Mouse (Mus musculus): ENCODE results near the gene Immp2l.

Immp2l gene

GRCm38 (mm10) chr12:41425101-41425679 is 401.3 kb downstream of the Immp2l start:
- in situ Hi-C loops (cut with MboI, MseI): no loop called here

- in situ Hi-C loops (cut with MboI, MseI): no loop called here
These were observed 403.6 kb downstream of the Immp2l start for GRCm38 (mm10) chr12:41427464-41427863.

- in situ Hi-C loops (cut with MboI, MseI): no loop called here
These were observed 404.9 kb downstream of the Immp2l start for GRCm38 (mm10) chr12:41428806-41429205.

- in situ Hi-C loops (cut with MboI, MseI): no loop called here
These were observed 412.5 kb downstream of the Immp2l start for GRCm38 (mm10) chr12:41436206-41436985.

- in situ Hi-C loops (cut with MboI, MseI): no loop called here
These were observed 414.6 kb downstream of the Immp2l start for GRCm38 (mm10) chr12:41438446-41438845.

- in situ Hi-C loops (cut with MboI, MseI): no loop called here
These were observed 444.6 kb downstream of the Immp2l start for GRCm38 (mm10) chr12:41468374-41468991.

GRCm38 (mm10) chr12:41469096-41469801 is 445.4 kb downstream of the Immp2l start:
- in situ Hi-C loops (cut with MboI, MseI): no loop called here

- in situ Hi-C loops (cut with MboI, MseI): loop anchor here (25.0 kb wide), 3 partner anchors 269 to 1219 kb away; no protein-coding TSS in a partner anchor
These were observed 457.6 kb downstream of the Immp2l start for GRCm38 (mm10) chr12:41481486-41481885.

GRCm38 (mm10) chr12:41483091-41483592 is 459.3 kb downstream of the Immp2l start:
- in situ Hi-C loops (cut with MboI, MseI): loop anchor here (25.0 kb wide), 3 partner anchors 271 to 1221 kb away; no protein-coding TSS in a partner anchor

- in situ Hi-C loops (cut with MboI, MseI): loop anchor here (25.0 kb wide), 3 partner anchors 272 to 1222 kb away; no protein-coding TSS in a partner anchor
These were observed 459.9 kb downstream of the Immp2l start for GRCm38 (mm10) chr12:41483593-41484451.

- in situ Hi-C loops (cut with MboI, MseI): loop anchor here (5.0 to 25.0 kb wide), 4 partner anchors 273 to 1223 kb away; no protein-coding TSS in a partner anchor
These were observed 461.0 kb downstream of the Immp2l start for GRCm38 (mm10) chr12:41484689-41485511.

- in situ Hi-C loops (cut with MboI, MseI): loop anchor here (5.0 to 25.0 kb wide), 4 partner anchors 273 to 1223 kb away; no protein-coding TSS in a partner anchor
These were observed 461.8 kb downstream of the Immp2l start for GRCm38 (mm10) chr12:41485512-41486215.

- in situ Hi-C loops (cut with MboI, MseI): loop anchor here (5.0 to 25.0 kb wide), 4 partner anchors 274 to 1224 kb away; no protein-coding TSS in a partner anchor
These were observed 462.4 kb downstream of the Immp2l start, which contains the start of gene Lrrn3 for GRCm38 (mm10) chr12:41486331-41486730. TSS of gene Lrrn3 (minus strand) at chr12:41486431.

GRCm38 (mm10) chr12:41487005-41487404 is 463.1 kb downstream of the Immp2l start:
- in situ Hi-C loops (cut with MboI, MseI): loop anchor here (5.0 to 25.0 kb wide), 4 partner anchors 275 to 1225 kb away; no protein-coding TSS in a partner anchor

GRCm38 (mm10) chr12:41494620-41495019 is 470.7 kb downstream of the Immp2l start:
- in situ Hi-C loops (cut with MboI, MseI): loop anchor here (25.0 kb wide), 3 partner anchors 282 to 1232 kb away; no protein-coding TSS in a partner anchor

- in situ Hi-C loops (cut with MboI, MseI): no loop called here
These were observed 476.3 kb downstream of the Immp2l start for GRCm38 (mm10) chr12:41500049-41500820.

- in situ Hi-C loops (cut with MboI, MseI): no loop called here
These were observed 484.7 kb downstream of the Immp2l start for GRCm38 (mm10) chr12:41508610-41509009.

GRCm38 (mm10) chr12:41510588-41510987 is 486.7 kb downstream of the Immp2l start:
- in situ Hi-C loops (cut with MboI, MseI): no loop called here
